Mouse (Mus musculus) ES-E14 (cell line): ENCODE data around the gene Sipa1l3. TPM values are rescaled to one million over a fixed set of nuclear protein-coding genes. Genes with fewer than 3 reads are reported as not detected.

Experiments used
- DNase-seq: peaks from one replicate; pipeline ENCODE4 v3.0.0-alpha.2; 2013; ENCODE audit warnings: low read depth, low spot score
- H3K27ac ChIP-seq: 2 replicates; pipeline ENCODE4 v1.5.1; 2012; ENCODE audit warnings: low read depth, mild to moderate bottlenecking, low read length, moderate library complexity, mixed read lengths; ENCODE audit not compliant: poor library complexity, insufficient read depth, severe bottlenecking
- H3K36me3 ChIP-seq: 2 replicates; pipeline ENCODE4 v1.6.1; 2012; ENCODE audit warnings: mild to moderate bottlenecking, low read length, moderate library complexity, mixed read lengths; ENCODE audit not compliant: control insufficient read depth, poor library complexity, insufficient read depth, severe bottlenecking
- H3K4me1 ChIP-seq, 2 experiments: fragments of 150-350 bp in 1 of 2; sonication (generic) in 1 of 2; 2 replicates each; pipeline ENCODE4 v1.6.1; 2012; ENCODE audit warnings: low read length in 2 of 2, mild to moderate bottlenecking in 1 of 2, mixed read lengths in 1 of 2; ENCODE audit not compliant: control insufficient read depth in 2 of 2, insufficient read depth in 2 of 2, poor library complexity in 1 of 2
- H3K4me3 ChIP-seq, 2 experiments: fragments of 150-350 bp in 1 of 2; sonication (generic) in 1 of 2; 2 replicates each; pipeline ENCODE4 v1.5.1; 2012; ENCODE audit warnings: low read length in 2 of 2, low read depth in 1 of 2, mild to moderate bottlenecking in 1 of 2, mixed read lengths in 1 of 2; ENCODE audit not compliant: insufficient read depth in 1 of 2, poor library complexity in 1 of 2, severe bottlenecking in 1 of 2
- H3K9ac ChIP-seq: 2 replicates; pipeline ENCODE4 v1.6.1; 2012; ENCODE audit warnings: low read depth, mild to moderate bottlenecking, low read length, mixed read lengths; ENCODE audit not compliant: poor library complexity, insufficient read depth, severe bottlenecking
- H3K9me3 ChIP-seq: fragments of 150-350 bp; sonication (generic); 2 replicates; pipeline ENCODE4 v1.6.1; 2012; ENCODE audit warnings: low read depth, mild to moderate bottlenecking, low read length; ENCODE audit not compliant: control insufficient read depth, insufficient read depth
- CHD2 ChIP-seq: IDR thresholded peaks from 2 replicates; pipeline ENCODE4 v1.6.1; 2014; ENCODE audit warnings: mild to moderate bottlenecking, low read depth, low read length, inconsistent platforms
- HCFC1 ChIP-seq: IDR thresholded peaks from 2 replicates; pipeline ENCODE4 v1.6.1; 2012; ENCODE audit warnings: low read length, inconsistent platforms, borderline replicate concordance; ENCODE audit not compliant: insufficient read depth
- MAFK ChIP-seq: IDR thresholded peaks from 2 replicates; pipeline ENCODE4 v1.6.1; 2014; ENCODE audit warnings: mild to moderate bottlenecking, low read depth, low read length, inconsistent platforms; ENCODE audit not compliant: insufficient read depth
- ZC3H11A ChIP-seq: IDR thresholded peaks from 2 replicates; pipeline ENCODE4 v1.6.1; 2012; ENCODE audit warnings: low read depth, mild to moderate bottlenecking, inconsistent platforms, low read length, borderline replicate concordance
- ZNF384 ChIP-seq: IDR thresholded peaks from 2 replicates; pipeline ENCODE4 v1.6.1; 2012; ENCODE audit warnings: low read depth, low read length, inconsistent platforms
- in situ Hi-C, 2 experiments: fragments of 600-800 bp; cut with MboI; formaldehyde crosslinking; loops; one replicate each; pipeline ENCODE4 v1.15.1; 2025; ENCODE audit warnings: low sequenced_read_pairs in 2 of 2, inconsistent platforms in 1 of 2; ENCODE audit not compliant: unreplicated experiment in 2 of 2
- total RNA-seq: library from RNA; depleted of rRNA; stranded (reverse); fragments of 300-350 nt; gene quantifications from 2 replicates; pipeline ENCODE4 v1.2.3, GENCODE M21; 2012

Gene Sipa1l3
- total RNA-seq, 1 experiment: 27.5 TPM

GRCm38 (mm10) chr7:29292458-29293098 lies 225.9 kb downstream of the Sipa1l3 start:
- Histone ChIP-seq H3K4me3 (0 out of 4 replicates have a peak overlapping the region, but pooled peaks of 1 of the 2 experiments have one; percentile 8), H3K36me3 (peaks cover 2% of the 10 kb centered on the region; the same call in 1 of the 2 replicates), H3K9me3 (no peaks in the 10 kb centered on the region), H3K4me1 (peaks cover 9 to 40% of the 10 kb centered on the region in 2 experiments; a peak in 3 of 4 replicates), H3K9ac (peak overlapping the region; percentile 31; the same call in 1 of the 2 replicates), H3K27ac (peak overlapping the region; percentile 79; the same call in 1 of the 2 replicates)
- in situ Hi-C loops: no loop called here
- TF ChIP-seq ZC3H11A (no peak), ZNF384 (no peak), HCFC1 (no peak), CHD2 (no peak), MAFK (no peak)
- DNase-seq: no peak

DNA sequence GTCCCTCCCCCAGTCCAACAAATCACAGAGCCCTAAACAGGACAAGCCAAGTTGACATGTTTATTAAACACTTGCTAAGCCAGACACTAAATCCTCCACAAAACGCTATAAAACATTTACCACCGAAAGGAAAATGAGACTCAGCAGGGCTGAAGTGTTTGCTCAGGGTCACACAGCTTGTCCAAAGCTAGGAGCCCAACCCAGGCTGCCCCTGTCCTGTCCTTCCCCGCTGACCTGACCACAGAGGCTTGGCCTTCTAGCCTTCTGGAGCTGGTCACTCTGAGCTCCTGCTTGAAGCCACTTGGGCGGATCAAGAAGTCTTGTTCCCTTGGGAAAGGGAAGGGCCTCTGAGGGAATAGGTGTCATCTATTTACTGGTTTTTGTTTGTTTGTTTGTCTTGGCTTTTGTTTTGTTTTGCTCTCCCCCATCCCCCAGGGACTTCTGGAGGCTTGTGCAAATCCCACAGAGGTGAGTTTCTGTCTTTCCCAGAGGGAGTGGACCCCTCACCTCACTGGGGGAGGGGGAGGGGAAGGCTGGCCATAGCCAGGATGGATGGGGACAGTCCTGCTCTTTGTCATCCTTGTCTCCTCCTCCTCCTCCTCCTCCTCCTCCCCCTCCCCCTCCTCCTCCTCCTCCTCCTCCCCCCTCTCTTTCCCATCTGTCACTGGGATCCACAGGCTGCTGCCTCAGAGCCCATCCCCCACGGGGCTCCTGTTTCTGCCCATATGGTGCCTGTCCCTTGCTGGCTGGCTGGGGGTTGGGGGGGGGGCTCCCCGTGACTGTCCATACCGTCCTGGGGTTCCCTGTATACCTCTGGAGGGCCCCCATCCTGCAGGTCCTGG lies 226.6 kb downstream of the Sipa1l3 start:
- no peak overlapping the region; the same call in 1 of the 2 replicates for H3K27ac ChIP-seq

GRCm38 (mm10) chr7:29290691-29291485 lies 227.6 kb downstream of the Sipa1l3 start:
- DNase-seq: no peak
- in situ Hi-C loops: no loop called here
- no peak for TF ChIP-seq CHD2
- TF ChIP-seq HCFC1: no peak
- no peak for TF ChIP-seq ZC3H11A
- TF ChIP-seq ZNF384: no peak
- TF ChIP-seq MAFK: no peak
- Histone ChIP-seq H3K4me1 (peaks cover 9 to 34% of the 10 kb centered on the region in 2 experiments; a peak in 3 of 4 replicates), H3K9ac (peak overlapping the region; percentile 9; the same call in 1 of the 2 replicates), H3K27ac (no peak overlapping the region), H3K36me3 (peaks cover 2% of the 10 kb centered on the region; the same call in 1 of the 2 replicates), H3K4me3 (no peak overlapping the region), H3K9me3 (no peaks in the 10 kb centered on the region)

More for the DNA sequence above, 226.6 kb downstream of the Sipa1l3 start:
- in situ Hi-C loops: no loop called here
- Histone ChIP-seq H3K4me1 (peaks cover 9 to 40% of the 10 kb centered on the region in 2 experiments; a peak in 3 of 4 replicates), H3K36me3 (peaks cover 2% of the 10 kb centered on the region; the same call in 1 of the 2 replicates), H3K9me3 (no peaks in the 10 kb centered on the region), H3K4me3 (no peak overlapping the region), H3K9ac (no peak overlapping the region; the same call in 1 of the 2 replicates)
- DNase-seq: no peak
- no peak for TF ChIP-seq MAFK
- no peak for TF ChIP-seq HCFC1
- no peak for TF ChIP-seq CHD2
- no peak for TF ChIP-seq ZC3H11A

DNA sequence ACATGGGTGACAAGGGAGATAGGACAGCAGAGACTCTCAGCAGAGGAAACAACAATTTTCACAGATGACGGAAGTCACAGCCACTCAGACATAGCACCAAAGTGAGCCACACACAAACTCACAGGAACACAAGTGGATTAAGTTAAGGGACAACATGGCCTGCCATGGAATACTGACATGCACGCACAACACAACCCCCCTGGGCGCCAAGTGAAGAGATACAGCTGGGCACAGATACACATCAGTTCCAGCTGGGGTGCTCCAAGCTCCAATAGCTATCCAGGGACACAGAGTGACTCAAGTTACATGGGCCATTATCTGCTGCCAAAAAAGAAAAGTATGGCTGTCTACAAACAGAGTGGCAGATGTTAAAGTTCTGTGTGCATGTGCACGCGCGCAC lies 228.6 kb downstream of the Sipa1l3 start:
- H3K4me1 ChIP-seq: peaks cover 9 to 33% of the 10 kb centered on the region in 2 experiments; a peak in 3 of 4 replicates
- TF ChIP-seq MAFK: no peak
- TF ChIP-seq ZC3H11A: no peak
- in situ Hi-C loops: no loop called here
- no peak overlapping the region for H3K27ac ChIP-seq
- no peak for DNase-seq
- no peaks in the 10 kb centered on the region for H3K9me3 ChIP-seq
- peak overlapping the region; percentile 75 to 83 for H3K4me3 ChIP-seq
- peaks cover 2% of the 10 kb centered on the region; the same call in 1 of the 2 replicates for H3K36me3 ChIP-seq
- peak overlapping the region; percentile 61; the same call in 1 of the 2 replicates for H3K9ac ChIP-seq
